Mouse (Mus musculus): ENCODE measurements around the gene Lrrc75a. TPM values are rescaled to one million over a fixed set of nuclear protein-coding genes. Genes with fewer than 3 reads are reported as not detected.
A peak's percentile ranks its signal among the peaks of the same experiment; 100 is the strongest.

Gene Lrrc75a
- polyA plus RNA-seq, 1 experiment from 2014 or later, result 17.2 TPM

DNA sequence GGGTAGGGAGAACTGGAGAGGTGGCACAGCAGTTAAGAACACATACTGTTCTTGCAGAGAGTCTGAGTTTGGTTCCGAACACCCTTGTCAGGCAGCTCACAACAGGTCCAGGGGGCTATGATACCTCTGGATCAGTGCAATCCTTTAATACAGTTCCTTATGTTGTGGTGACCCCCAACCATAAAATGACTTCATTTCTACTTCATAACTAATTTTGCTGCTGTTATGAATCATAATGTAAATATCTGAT, 40.4 kb downstream of the Lrrc75a start:
- Histone ChIP-seq H3K27ac (no peak overlapping the region), H3K9me3 (no peaks in the 10 kb centered on the region), H3K27me3 (ENCODE audit: insufficient read depth, poor library complexity, severe bottlenecking) (no peaks in the 10 kb centered on the region), H3K4me3 (no peak overlapping the region), H3K36me3 (peaks cover 84% of the 10 kb centered on the region), H3K4me1 (peaks cover 24% of the 10 kb centered on the region)
- 91% methylated on average over 1 of the region's 1 CpGs for WGBS
- no peak for DNase-seq (ENCODE audit: low spot score)

DNA sequence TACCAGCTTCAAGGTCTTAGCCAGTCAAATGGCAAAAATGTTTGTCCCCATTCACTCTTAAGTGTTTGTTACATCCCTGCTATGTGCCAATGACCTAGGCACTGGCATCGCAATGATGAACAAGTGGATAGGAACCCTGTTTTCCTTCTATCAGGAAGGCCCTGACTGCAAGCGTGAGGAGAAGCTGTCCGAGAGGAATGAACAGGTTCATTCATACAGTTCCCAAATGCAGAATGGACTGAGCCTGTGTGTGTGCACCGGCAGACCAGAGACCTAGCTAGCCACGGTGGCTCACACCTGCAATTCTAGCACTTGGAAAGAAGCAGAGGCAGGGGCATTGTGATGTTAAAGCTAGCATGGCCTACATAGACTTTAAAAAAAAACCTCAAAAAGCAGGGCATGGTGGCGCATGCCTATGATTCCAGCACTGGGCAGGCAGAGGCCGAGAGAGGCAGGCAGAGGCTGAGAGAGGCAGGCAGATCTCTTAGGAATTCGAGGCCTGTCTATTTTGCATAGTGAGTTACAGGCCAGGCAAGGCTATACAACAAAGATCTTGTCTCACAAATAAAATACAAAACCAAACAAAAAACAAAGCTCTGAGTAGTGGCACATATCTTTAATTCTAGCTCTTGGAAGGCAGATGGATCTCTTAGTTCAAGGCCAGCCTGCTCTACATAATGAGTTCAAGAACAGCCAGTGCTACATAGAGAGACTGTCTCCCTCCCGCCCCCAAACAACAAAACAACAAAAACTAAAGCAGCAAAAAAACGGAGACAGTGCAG, 41.0 kb downstream of the Lrrc75a start:
- H3K4me3 ChIP-seq, result no peak overlapping the region
- H3K36me3 ChIP-seq, result peaks cover 79% of the 10 kb centered on the region
- H3K27ac ChIP-seq, result 0 out of 2 replicates have a peak overlapping the region, but pooled peaks have one; percentile 6

DNA sequence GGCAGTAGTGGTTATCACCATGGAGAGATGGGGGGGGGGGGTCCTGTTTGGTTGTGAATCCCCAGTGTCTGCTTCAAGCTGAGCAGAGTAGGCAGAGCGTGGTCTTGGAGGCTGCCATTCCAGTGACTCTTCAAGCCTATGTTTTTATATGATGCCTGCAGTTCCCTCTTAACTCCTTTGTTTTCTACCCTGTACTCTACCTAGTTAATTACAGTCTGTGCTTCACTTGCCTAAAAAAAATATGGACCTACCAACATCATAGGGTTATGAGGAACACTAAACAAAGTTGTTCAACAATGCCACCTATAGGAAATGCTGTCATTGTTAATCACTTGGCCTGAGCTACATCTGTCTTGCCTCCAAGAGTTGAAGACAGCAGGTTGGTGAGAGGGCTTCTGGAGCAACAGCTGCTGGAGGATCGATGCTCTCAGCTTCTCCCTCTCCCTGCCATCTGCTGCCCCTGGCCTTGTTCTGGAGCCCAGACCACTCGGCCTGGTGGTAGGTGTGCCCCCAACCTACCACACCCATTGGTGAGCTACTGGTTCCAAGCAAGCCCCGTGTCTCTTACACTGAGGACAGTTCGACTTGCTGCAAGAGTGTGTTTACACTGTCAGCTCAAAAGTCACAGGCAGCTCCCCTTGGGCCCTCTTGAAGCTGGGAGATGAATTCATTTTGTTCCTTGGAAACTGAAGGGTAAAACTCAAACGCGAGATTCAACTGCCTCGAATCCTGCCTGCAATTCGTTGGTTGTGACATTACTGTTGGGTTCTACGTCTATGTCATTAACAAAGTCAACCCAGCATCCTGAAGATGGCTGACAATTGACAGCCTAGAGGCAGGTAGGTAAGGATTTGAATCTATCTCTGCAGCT, 41.8 kb downstream of the Lrrc75a start:
- Histone ChIP-seq H3K4me3 (peak overlapping the region; percentile 83; the same call in 1 of the 2 replicates), H3K36me3 (peaks cover 74% of the 10 kb centered on the region), H3K9me3 (no peaks in the 10 kb centered on the region), H3K27me3 (ENCODE audit: insufficient read depth, poor library complexity, severe bottlenecking) (no peaks in the 10 kb centered on the region), H3K27ac (peak overlapping the region; percentile 36; the same call in 1 of the 2 replicates), H3K4me1 (peaks cover 27% of the 10 kb centered on the region)
- 69% methylated on average over 10 of the region's 10 CpGs for WGBS
- no peak for DNase-seq (ENCODE audit: low spot score)

More for the DNA sequence above, 41.0 kb downstream of the Lrrc75a start:
- 70% methylated on average over 10 of the region's 10 CpGs for WGBS
- H3K9me3 ChIP-seq, result no peaks in the 10 kb centered on the region
- DNase-seq (ENCODE audit: low spot score), result no peak
- H3K4me1 ChIP-seq, result peaks cover 24% of the 10 kb centered on the region
- no peaks in the 10 kb centered on the region for H3K27me3 ChIP-seq (ENCODE audit: insufficient read depth, poor library complexity, severe bottlenecking)

DNA sequence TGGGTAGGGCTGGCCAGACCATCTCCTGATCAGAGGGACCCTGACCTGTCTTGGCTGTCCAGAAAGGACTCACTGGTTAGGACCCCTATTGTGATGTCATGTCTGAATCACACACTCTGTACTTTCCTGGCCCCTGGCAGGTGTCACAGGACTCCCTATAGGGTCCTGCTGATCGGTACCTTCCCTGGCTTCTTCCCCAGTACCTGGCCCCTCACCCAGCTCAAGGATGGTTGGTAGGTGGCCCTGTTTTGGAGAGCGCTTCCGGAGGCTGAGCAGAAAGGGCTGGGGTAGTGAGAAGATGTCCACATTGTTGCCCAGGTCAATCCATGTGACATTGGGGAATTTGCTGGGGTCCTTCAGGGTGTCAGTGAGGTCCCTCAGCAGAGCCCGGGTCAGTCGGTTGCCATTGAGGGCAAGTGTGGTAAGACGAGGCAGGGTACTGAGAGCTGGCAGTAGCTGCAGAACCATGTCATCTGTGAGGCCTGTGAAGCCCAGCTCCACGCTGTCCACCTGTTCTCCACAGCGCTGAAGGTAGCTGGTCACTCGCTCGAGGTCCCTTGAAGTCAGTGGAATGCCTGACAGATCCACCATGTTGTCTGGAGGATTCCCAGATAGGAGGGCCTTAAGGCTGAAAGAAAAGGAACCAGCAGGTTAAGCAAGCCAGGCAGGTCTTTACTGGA, 42.6 kb downstream of the Lrrc75a start:
- Histone ChIP-seq H3K4me1 (peaks cover 27% of the 10 kb centered on the region), H3K4me3 (peak overlapping the region; percentile 83), H3K9me3 (no peaks in the 10 kb centered on the region), H3K36me3 (peaks cover 74% of the 10 kb centered on the region), H3K27me3 (ENCODE audit: insufficient read depth, poor library complexity, severe bottlenecking) (no peaks in the 10 kb centered on the region), H3K27ac (peak overlapping the region; percentile 36; the same call in 1 of the 2 replicates)
- DNase-seq (ENCODE audit: low spot score), result no peak
- 41% methylated on average over 10 of the region's 10 CpGs for WGBS

DNA sequence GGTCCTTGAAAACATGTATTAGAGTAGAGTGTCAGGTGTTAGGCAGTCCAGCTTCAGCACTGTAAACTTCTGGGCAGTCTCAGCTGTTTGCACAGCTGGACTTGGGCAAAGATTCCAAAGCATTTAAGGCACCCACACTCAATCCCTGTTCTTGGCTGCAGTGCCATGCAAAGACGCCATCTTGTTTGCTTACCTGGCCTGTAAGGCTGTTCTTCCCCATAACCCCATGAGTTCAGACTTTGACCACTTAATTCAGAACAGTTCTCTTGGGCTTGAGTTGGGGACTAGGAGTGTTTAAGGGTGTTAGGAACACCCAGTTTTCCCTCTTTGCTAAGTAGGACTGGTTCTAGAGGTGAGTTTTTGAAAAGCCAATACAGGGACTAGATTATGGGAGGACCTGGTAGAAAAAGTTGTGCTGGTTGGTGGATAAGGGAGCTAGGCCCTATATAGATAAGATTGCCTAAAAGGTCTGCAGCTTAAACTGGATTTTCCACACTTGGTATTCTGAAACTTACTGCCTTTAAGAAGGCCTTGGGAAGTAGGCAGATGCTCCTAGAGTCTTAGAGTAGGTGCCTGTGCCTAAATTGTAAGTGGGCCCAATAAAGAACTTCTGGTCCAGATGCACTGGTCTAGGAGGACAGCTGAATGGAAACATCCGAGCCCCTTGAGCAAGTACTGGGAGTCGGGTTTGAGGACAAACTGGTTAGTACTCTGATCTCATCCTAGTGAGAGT, 43.3 kb downstream of the Lrrc75a start:
- H3K9me3 ChIP-seq, result no peaks in the 10 kb centered on the region
- no peak for DNase-seq (ENCODE audit: low spot score)
- peaks cover 67% of the 10 kb centered on the region for H3K36me3 ChIP-seq
- H3K27ac ChIP-seq, result peak overlapping the region; percentile 36; the same call in 1 of the 2 replicates
- H3K4me1 ChIP-seq, result peaks cover 27% of the 10 kb centered on the region
- peak overlapping the region; percentile 83 for H3K4me3 ChIP-seq
- H3K27me3 ChIP-seq (ENCODE audit: insufficient read depth, poor library complexity, severe bottlenecking), result no peaks in the 10 kb centered on the region
- WGBS, result 35% methylated on average over 3 of the region's 3 CpGs

DNA sequence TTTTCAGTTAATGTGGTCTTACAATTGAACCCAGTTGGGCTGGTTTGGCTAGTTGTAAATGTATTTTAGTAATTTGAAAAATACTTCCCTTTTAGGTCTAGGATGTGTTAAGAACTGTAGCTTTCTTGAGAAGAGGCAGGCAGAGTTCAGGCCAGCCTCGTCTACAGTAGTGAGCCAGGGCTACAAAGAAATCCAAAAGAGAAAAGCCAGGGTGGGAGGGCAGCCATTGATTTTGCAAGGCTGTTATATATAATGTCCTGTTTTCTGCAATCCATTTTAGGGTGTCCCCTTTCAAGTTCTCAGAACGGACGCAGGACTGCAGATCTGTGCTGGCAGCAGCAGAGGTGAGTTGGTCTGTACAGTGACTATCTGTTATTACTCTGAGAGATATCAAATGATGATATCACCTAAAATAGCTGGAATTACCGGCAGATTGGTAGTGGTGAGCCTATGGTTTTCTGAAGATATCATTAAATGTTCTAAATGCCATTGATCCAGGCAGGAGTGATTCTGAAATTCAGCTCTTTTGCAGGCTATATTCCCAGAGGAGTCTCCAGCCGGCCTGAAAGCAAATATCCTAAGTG, 44.1 kb downstream of the Lrrc75a start:
- peaks cover 61% of the 10 kb centered on the region for H3K36me3 ChIP-seq
- 23% methylated on average over 5 of the region's 5 CpGs for WGBS

DNA sequence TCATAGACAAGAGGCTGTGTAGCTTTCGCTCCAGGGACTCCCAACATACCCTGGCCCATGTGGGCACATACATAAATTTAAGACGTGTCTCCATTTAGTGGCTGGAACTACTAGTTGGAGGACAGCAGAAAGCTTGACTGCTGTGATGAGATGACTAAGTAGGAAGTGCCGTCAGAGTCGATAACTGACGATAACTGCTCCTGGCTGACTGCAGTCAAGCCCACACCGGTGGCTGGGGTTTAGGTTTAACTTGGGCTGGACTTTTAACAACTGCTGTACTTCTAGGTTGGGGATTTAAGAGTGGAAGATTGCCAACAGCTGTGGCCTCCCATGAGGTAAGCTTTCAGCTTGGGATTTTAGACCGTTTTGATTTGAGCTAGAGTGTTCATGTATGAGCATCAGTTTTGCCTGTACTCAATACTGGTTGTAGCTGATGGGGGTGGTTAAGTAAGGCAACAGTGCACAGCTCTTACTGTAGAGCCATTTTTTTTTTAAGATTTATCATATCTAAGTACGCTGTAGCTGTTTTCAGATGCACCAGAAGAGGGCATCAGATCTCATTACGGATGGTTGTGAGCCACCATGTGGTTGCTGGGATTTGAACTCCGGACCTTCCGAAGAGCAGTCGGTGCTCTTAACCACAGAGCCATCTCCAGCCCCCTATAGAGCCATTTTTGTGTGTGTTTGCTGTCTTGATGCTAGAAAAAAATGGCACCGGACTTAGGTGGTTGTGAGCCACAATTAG, 44.8 kb downstream of the Lrrc75a start:
- Histone ChIP-seq H3K36me3 (peaks cover 54% of the 10 kb centered on the region), H3K27ac (peak overlapping the region; percentile 98), H3K27me3 (ENCODE audit: insufficient read depth, poor library complexity, severe bottlenecking) (no peaks in the 10 kb centered on the region), H3K9me3 (no peaks in the 10 kb centered on the region), H3K4me1 (peaks cover 29% of the 10 kb centered on the region), H3K4me3 (peak overlapping the region; percentile 83)
- 0% methylated on average over 13 of the region's 13 CpGs for WGBS
- no peak for DNase-seq (ENCODE audit: low spot score)

More for the DNA sequence above, 44.1 kb downstream of the Lrrc75a start:
- H3K9me3 ChIP-seq, result no peaks in the 10 kb centered on the region
- peak overlapping the region; percentile 98 for H3K27ac ChIP-seq
- H3K27me3 ChIP-seq (ENCODE audit: insufficient read depth, poor library complexity, severe bottlenecking), result no peaks in the 10 kb centered on the region
- DNase-seq (ENCODE audit: low spot score), result no peak
- peak overlapping the region; percentile 83 for H3K4me3 ChIP-seq
- peaks cover 27% of the 10 kb centered on the region for H3K4me1 ChIP-seq

DNA sequence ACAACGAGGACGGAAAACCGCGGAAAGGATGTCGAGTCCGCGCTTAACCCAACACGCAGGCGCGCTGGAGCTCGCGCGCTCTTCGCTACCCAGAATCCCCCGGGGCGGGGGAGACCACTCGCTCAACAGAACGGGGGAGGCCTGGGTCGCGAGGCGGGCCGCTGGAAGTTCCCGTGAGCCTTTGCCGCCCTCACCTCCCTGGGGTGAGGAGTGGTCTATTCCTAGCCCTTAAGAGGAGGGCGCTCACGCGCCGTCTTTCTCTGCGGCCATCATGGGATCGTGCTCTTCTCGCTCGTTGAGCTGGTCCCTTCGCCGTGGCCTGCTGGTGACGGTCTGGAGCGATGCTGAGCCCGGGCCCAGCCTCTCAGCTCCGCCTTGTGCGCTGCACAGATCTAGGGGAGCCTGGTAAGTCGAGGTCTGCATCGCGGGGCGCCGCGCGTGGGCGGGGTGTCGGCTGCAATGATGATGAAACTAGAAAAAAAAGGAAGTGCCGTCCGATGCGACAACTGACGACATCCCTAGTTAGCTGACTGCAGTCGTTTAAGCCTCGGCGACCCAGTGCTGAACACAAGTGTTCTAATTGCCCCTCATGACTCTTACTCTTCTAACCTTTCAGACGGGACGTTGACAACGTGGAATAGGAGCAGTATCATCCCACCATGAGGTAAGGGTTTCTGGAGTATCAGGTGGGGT, 45.6 kb downstream of the Lrrc75a start:
- under 1% methylated on average over 58 of the region's 58 CpGs for WGBS
- no peaks in the 10 kb centered on the region for H3K27me3 ChIP-seq (ENCODE audit: insufficient read depth, poor library complexity, severe bottlenecking)

DNA sequence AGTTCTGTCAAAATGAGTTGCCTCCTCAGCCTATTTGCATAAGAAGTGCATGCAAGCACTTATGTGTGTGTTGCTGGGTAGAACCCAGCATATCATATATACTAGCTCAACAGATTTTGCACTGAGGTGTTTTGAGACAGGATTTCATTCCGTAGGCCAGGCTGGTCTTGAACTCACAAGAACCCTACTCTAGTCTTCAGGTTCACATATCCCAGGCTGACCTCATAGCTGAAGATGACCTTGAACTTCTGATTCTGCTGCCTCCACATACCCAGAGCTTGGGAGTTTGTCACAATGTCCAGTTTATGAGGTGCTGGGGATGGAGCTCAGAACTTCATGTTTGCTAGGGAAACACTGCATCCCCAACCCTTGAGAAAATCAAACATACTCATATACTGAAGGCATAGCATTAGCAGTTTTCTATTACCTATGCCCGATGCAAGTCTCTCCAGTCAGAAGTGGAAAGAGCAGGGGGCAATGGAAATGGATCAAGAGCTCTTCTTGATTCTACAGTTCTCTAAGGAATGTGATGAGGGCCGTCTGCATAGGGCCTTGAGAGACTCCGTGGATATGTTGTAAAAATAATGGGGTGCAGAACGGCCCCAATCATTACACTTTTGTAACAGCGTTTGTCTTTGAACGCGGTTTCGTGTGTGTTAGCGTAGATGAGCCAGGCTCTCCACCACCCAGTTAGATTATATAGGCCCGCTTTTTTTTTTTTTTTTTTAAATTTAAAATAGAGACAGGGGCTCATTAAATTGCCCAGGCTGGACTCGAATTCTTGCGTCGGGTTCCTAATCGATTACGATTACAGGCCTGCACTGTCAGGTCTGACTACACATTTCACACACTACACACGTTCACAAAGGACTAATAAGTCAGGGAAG, 46.3 kb downstream of the Lrrc75a start:
- Histone ChIP-seq H3K4me3 (peak overlapping the region; percentile 83), H3K4me1 (peaks cover 37% of the 10 kb centered on the region), H3K36me3 (peaks cover 39% of the 10 kb centered on the region), H3K27ac (peak overlapping the region; percentile 98), H3K9me3 (no peaks in the 10 kb centered on the region), H3K27me3 (ENCODE audit: insufficient read depth, poor library complexity, severe bottlenecking) (no peaks in the 10 kb centered on the region)
- WGBS, result 14% methylated on average over 17 of the region's 17 CpGs
- no peak for DNase-seq (ENCODE audit: low spot score)

More for the DNA sequence above, 45.6 kb downstream of the Lrrc75a start:
- Histone ChIP-seq H3K4me3 (peak overlapping the region; percentile 83), H3K9me3 (no peaks in the 10 kb centered on the region), H3K4me1 (peaks cover 36% of the 10 kb centered on the region), H3K27ac (peak overlapping the region; percentile 98), H3K36me3 (peaks cover 47% of the 10 kb centered on the region)
- DNase-seq (ENCODE audit: low spot score), result peak; percentile 98

DNA sequence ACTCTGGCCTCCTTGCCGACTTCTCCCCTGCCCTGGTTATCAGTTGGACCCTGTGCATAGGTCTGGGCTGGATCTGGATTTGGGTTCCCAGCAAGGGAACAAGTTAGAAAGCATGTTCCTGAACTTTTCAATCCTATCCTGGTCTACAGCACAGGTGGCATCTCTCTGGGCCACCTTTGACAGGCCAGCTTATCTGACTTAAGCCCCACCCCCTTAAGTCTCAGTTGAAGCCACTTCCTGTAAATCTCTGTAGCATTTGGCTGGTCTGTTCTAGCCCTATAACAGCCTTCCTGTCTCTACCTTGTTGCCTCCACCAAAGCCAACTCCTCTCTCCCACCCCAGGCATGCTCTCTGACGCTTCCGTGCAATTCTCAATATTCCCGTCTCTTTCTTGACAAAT, 49.8 kb downstream of the Lrrc75a start:
- Histone ChIP-seq H3K9me3 (no peaks in the 10 kb centered on the region), H3K27me3 (ENCODE audit: insufficient read depth, poor library complexity, severe bottlenecking) (no peaks in the 10 kb centered on the region), H3K27ac (0 out of 2 replicates have a peak overlapping the region, but pooled peaks have one; percentile 7), H3K4me3 (no peak overlapping the region), H3K4me1 (peaks cover 17% of the 10 kb centered on the region), H3K36me3 (peaks cover 5% of the 10 kb centered on the region; the same call in 1 of the 2 replicates)
- WGBS, result 67% methylated on average over 4 of the region's 4 CpGs
- DNase-seq (ENCODE audit: low spot score), result no peak

Data from heart, embryonic 10.5 days (tissue).